Mouse (Mus musculus): Measurements from ENCODE around the gene Atp2c2. TPM values are rescaled to one million over a fixed set of nuclear protein-coding genes. Genes with fewer than 3 reads are reported as not detected.
A peak's percentile ranks its signal among the peaks of the same experiment; 100 is the strongest.

Atp2c2 gene
- polyA plus RNA-seq, 1 experiment, result 4.8 TPM

GRCm38 (mm10) chr8:119784141-119784574, 84.3 kb downstream of the Atp2c2 start:
- Histone ChIP-seq H3K36me3 (ENCODE audit: control insufficient read depth, insufficient read depth, low read length) (no peaks in the 10 kb centered on the region), H3K4me1 (ENCODE audit: control insufficient read depth, insufficient read depth, insufficient read length, low read length) (peaks cover 7% of the 10 kb centered on the region), H3K27me3 (ENCODE audit: control insufficient read depth, insufficient read depth, low read length) (no peaks in the 10 kb centered on the region), H3K27ac (ENCODE audit: insufficient read depth, low read depth, low read length) (peak overlapping the region; percentile 74), H3K4me3 (ENCODE audit: low read depth, low read length) (0 out of 2 replicates have a peak overlapping the region, but pooled peaks have one; percentile 18)
- TF ChIP-seq POLR2A (IDR thresholded peaks at IDR 0.05; ENCODE audit: low read depth, low read length), result no peak
- TF ChIP-seq CTCF (IDR thresholded peaks at IDR 0.05; ENCODE audit: extremely low read depth, insufficient read length, insufficient replicate concordance, low read depth, low read length), result no peak
- WGBS, result 73% methylated on average over 9 of the region's 9 CpGs

- Histone ChIP-seq H3K36me3 (ENCODE audit: control insufficient read depth, insufficient read depth, low read length) (no peaks in the 10 kb centered on the region), H3K27me3 (ENCODE audit: control insufficient read depth, insufficient read depth, low read length) (no peaks in the 10 kb centered on the region), H3K4me3 (ENCODE audit: low read depth, low read length) (no peak overlapping the region), H3K27ac (ENCODE audit: insufficient read depth, low read depth, low read length) (peak overlapping the region; percentile 57), H3K4me1 (ENCODE audit: control insufficient read depth, insufficient read depth, insufficient read length, low read length) (peaks cover 7% of the 10 kb centered on the region)
- TF ChIP-seq CTCF (IDR thresholded peaks at IDR 0.05; ENCODE audit: extremely low read depth, insufficient read length, insufficient replicate concordance, low read depth, low read length) (no peak), POLR2A (IDR thresholded peaks at IDR 0.05; ENCODE audit: low read depth, low read length) (no peak)
- WGBS, result 75% methylated on average over 7 of the region's 7 CpGs
These were observed 84.9 kb downstream of the Atp2c2 start for GRCm38 (mm10) chr8:119784676-119785075.

GRCm38 (mm10) chr8:119785764-119786405, 86.1 kb downstream of the Atp2c2 start:
- TF ChIP-seq CTCF (IDR thresholded peaks at IDR 0.05; ENCODE audit: extremely low read depth, insufficient read length, insufficient replicate concordance, low read depth, low read length) (no peak), POLR2A (IDR thresholded peaks at IDR 0.05; ENCODE audit: low read depth, low read length) (no peak)
- 76% methylated on average over 18 of the region's 18 CpGs for WGBS
- Histone ChIP-seq H3K27me3 (ENCODE audit: control insufficient read depth, insufficient read depth, low read length) (no peaks in the 10 kb centered on the region), H3K27ac (ENCODE audit: insufficient read depth, low read depth, low read length) (no peak overlapping the region), H3K4me1 (ENCODE audit: control insufficient read depth, insufficient read depth, insufficient read length, low read length) (peaks cover 6% of the 10 kb centered on the region), H3K4me3 (ENCODE audit: low read depth, low read length) (no peak overlapping the region), H3K36me3 (ENCODE audit: control insufficient read depth, insufficient read depth, low read length) (no peaks in the 10 kb centered on the region)

- H3K36me3 ChIP-seq (ENCODE audit: control insufficient read depth, insufficient read depth, low read length), result no peaks in the 10 kb centered on the region
- no peaks in the 10 kb centered on the region for H3K27me3 ChIP-seq (ENCODE audit: control insufficient read depth, insufficient read depth, low read length)
- WGBS, result 70% methylated on average over 3 of the region's 3 CpGs
- TF ChIP-seq CTCF (IDR thresholded peaks at IDR 0.05; ENCODE audit: extremely low read depth, insufficient read length, insufficient replicate concordance, low read depth, low read length), result no peak
- TF ChIP-seq POLR2A (IDR thresholded peaks at IDR 0.05; ENCODE audit: low read depth, low read length), result no peak
- H3K4me3 ChIP-seq (ENCODE audit: low read depth, low read length), result no peak overlapping the region
- no peak overlapping the region for H3K27ac ChIP-seq (ENCODE audit: insufficient read depth, low read depth, low read length)
- peaks cover 8% of the 10 kb centered on the region for H3K4me1 ChIP-seq (ENCODE audit: control insufficient read depth, insufficient read depth, insufficient read length, low read length)
These were observed 87.1 kb downstream of the Atp2c2 start for GRCm38 (mm10) chr8:119786871-119787270.

GRCm38 (mm10) chr8:119787341-119787740, 87.5 kb downstream of the Atp2c2 start:
- H3K36me3 ChIP-seq (ENCODE audit: control insufficient read depth, insufficient read depth, low read length), result no peaks in the 10 kb centered on the region
- H3K4me3 ChIP-seq (ENCODE audit: low read depth, low read length), result no peak overlapping the region
- H3K27ac ChIP-seq (ENCODE audit: insufficient read depth, low read depth, low read length), result no peak overlapping the region
- 19% methylated on average over 4 of the region's 4 CpGs for WGBS
- H3K27me3 ChIP-seq (ENCODE audit: control insufficient read depth, insufficient read depth, low read length), result no peaks in the 10 kb centered on the region
- H3K4me1 ChIP-seq (ENCODE audit: control insufficient read depth, insufficient read depth, insufficient read length, low read length), result peaks cover 13% of the 10 kb centered on the region
- TF ChIP-seq CTCF (IDR thresholded peaks at IDR 0.05; ENCODE audit: extremely low read depth, insufficient read length, insufficient replicate concordance, low read depth, low read length), result no peak
- no peak for TF ChIP-seq POLR2A (IDR thresholded peaks at IDR 0.05; ENCODE audit: low read depth, low read length)

GRCm38 (mm10) chr8:119788607-119789381, 89.0 kb downstream of the Atp2c2 start:
- Histone ChIP-seq H3K4me3 (ENCODE audit: low read depth, low read length) (no peak overlapping the region), H3K36me3 (ENCODE audit: control insufficient read depth, insufficient read depth, low read length) (no peaks in the 10 kb centered on the region), H3K4me1 (ENCODE audit: control insufficient read depth, insufficient read depth, insufficient read length, low read length) (peaks cover 16% of the 10 kb centered on the region), H3K27me3 (ENCODE audit: control insufficient read depth, insufficient read depth, low read length) (no peaks in the 10 kb centered on the region), H3K27ac (ENCODE audit: insufficient read depth, low read depth, low read length) (no peak overlapping the region)
- 88% methylated on average over 9 of the region's 9 CpGs for WGBS
- TF ChIP-seq POLR2A (IDR thresholded peaks at IDR 0.05; ENCODE audit: low read depth, low read length), result no peak
- no peak for TF ChIP-seq CTCF (IDR thresholded peaks at IDR 0.05; ENCODE audit: extremely low read depth, insufficient read length, insufficient replicate concordance, low read depth, low read length)

- Histone ChIP-seq H3K4me3 (ENCODE audit: low read depth, low read length) (no peak overlapping the region), H3K27me3 (ENCODE audit: control insufficient read depth, insufficient read depth, low read length) (no peaks in the 10 kb centered on the region), H3K4me1 (ENCODE audit: control insufficient read depth, insufficient read depth, insufficient read length, low read length) (peaks cover 16% of the 10 kb centered on the region), H3K27ac (ENCODE audit: insufficient read depth, low read depth, low read length) (no peak overlapping the region), H3K36me3 (ENCODE audit: control insufficient read depth, insufficient read depth, low read length) (no peaks in the 10 kb centered on the region)
- 93% methylated on average over 7 of the region's 7 CpGs for WGBS
- no peak for TF ChIP-seq POLR2A (IDR thresholded peaks at IDR 0.05; ENCODE audit: low read depth, low read length)
- no peak for TF ChIP-seq CTCF (IDR thresholded peaks at IDR 0.05; ENCODE audit: extremely low read depth, insufficient read length, insufficient replicate concordance, low read depth, low read length)
These were observed 89.8 kb downstream of the Atp2c2 start for GRCm38 (mm10) chr8:119789581-119789980.
